ENCODE assay signal across 8 mouse cellular contexts in genomic region chr9:66294980-66295410, GRCm38 (mm10). TPM values are rescaled to one million over a fixed set of nuclear protein-coding genes. Genes with fewer than 3 reads are reported as not detected.
DNase-seq lines count a peak whose midpoint lies in the region; ATAC-seq and TF ChIP-seq lines count a peak whose summit lies in the region.

No protein-coding gene starts in this region.

- H3K9ac ChIP-seq in intestine, embryonic 14.5 days (ENCODE audit: low read length): no peak overlapping the region
- H3K9ac ChIP-seq in intestine, postnatal 0 days (ENCODE audit: low read depth, low read length): no peak overlapping the region
- H3K9ac ChIP-seq in midbrain, embryonic 12.5 days (replicated peaks): no peak overlapping the region

- peaks cover 5% of the 10 kb centered on the region; the same call in 1 of the 2 replicates for H3K4me1 ChIP-seq in intestine, embryonic 14.5 days (replicated peaks; ENCODE audit: control insufficient read depth, insufficient read depth, low read length)
- no peaks in the 10 kb centered on the region for H3K4me1 ChIP-seq in intestine, postnatal 0 days (replicated peaks; ENCODE audit: control insufficient read depth, insufficient read depth, low read length)
- H3K4me1 ChIP-seq in midbrain, embryonic 12.5 days: peaks cover 9% of the 10 kb centered on the region

- ATAC-seq in intestine, embryonic 14.5 days (replicated peaks; ENCODE audit: low FRiP score, low TSS enrichment, low read depth): 0 out of 2 replicates have a peak, but pooled peaks have one; percentile 32
- no peak for ATAC-seq in intestine, postnatal 0 days
- peak; percentile 49; the same call in 1 of the 2 replicates for ATAC-seq in midbrain, embryonic 12.5 days (ENCODE audit: low FRiP score, low read depth)

- H3K4me2 ChIP-seq in intestine, embryonic 14.5 days (ENCODE audit: low read length): no peak overlapping the region
- no peak overlapping the region for H3K4me2 ChIP-seq in intestine, postnatal 0 days (replicated peaks; ENCODE audit: low read depth)
- peak overlapping the region; percentile 15; the same call in 1 of the 2 replicates for H3K4me2 ChIP-seq in midbrain, embryonic 12.5 days (replicated peaks)

- DNase-seq in intestine, embryonic 14.5 days (ENCODE audit: low spot score): no peak
- DNase-seq in c-Kit-positive CD71-negative TER-119-negative erythroid progenitor cells, embryonic 14.5 days (ENCODE audit: low read depth): peak; percentile 58
- peak; percentile 17 for DNase-seq in heart, postnatal 25 days (ENCODE audit: low spot score)
- no peak for DNase-seq in cerebellum, postnatal 4 days (ENCODE audit: low spot score in 2 of 2)
- no peak for DNase-seq in right cerebral cortex, adult 2 months (ENCODE audit: low spot score in 2 of 2)
- no peak for DNase-seq in kidney, postnatal 25 days

- TF ChIP-seq CTCF in intestine, postnatal 0 days (IDR thresholded peaks at IDR 0.05; ENCODE audit: low read depth): no peak

- intact Hi-C loops in heart, postnatal 25 days (cut with DNase I): no loop called here

- WGBS in intestine, embryonic 14.5 days: 2% methylated on average over 3 of the region's 3 CpGs
- 16% methylated on average over 3 of the region's 3 CpGs for WGBS in intestine, postnatal 0 days
- WGBS in midbrain, embryonic 12.5 days: 2% methylated on average over 3 of the region's 3 CpGs

- no peak overlapping the region for H3K4me3 ChIP-seq in intestine, embryonic 14.5 days (ENCODE audit: low read depth, low read length)
- no peak overlapping the region for H3K4me3 ChIP-seq in intestine, postnatal 0 days (ENCODE audit: low read depth, low read length)
- no peak overlapping the region for H3K4me3 ChIP-seq in midbrain, embryonic 12.5 days

- no peaks in the 10 kb centered on the region for H3K36me3 ChIP-seq in intestine, embryonic 14.5 days (ENCODE audit: control insufficient read depth, insufficient read depth, low read length)
- H3K36me3 ChIP-seq in intestine, postnatal 0 days (ENCODE audit: control insufficient read depth, insufficient read depth): no peaks in the 10 kb centered on the region
- H3K36me3 ChIP-seq in midbrain, embryonic 12.5 days: no peaks in the 10 kb centered on the region

- H3K27ac ChIP-seq in intestine, embryonic 14.5 days (ENCODE audit: low read depth): no peak overlapping the region
- no peak overlapping the region for H3K27ac ChIP-seq in intestine, postnatal 0 days (ENCODE audit: low read depth, low read length)
- H3K27ac ChIP-seq in midbrain, embryonic 12.5 days (replicated peaks): peak overlapping the region; percentile 58; the same call in 1 of the 2 replicates

- no peaks in the 10 kb centered on the region for H3K9me3 ChIP-seq in intestine, embryonic 14.5 days (ENCODE audit: control insufficient read depth, low read length)
- no peaks in the 10 kb centered on the region for H3K9me3 ChIP-seq in intestine, postnatal 0 days (ENCODE audit: control insufficient read depth)
- H3K9me3 ChIP-seq in midbrain, embryonic 12.5 days: no peaks in the 10 kb centered on the region

- no peaks in the 10 kb centered on the region for H3K27me3 ChIP-seq in intestine, embryonic 14.5 days (replicated peaks; ENCODE audit: control insufficient read depth, insufficient read depth, low read length)
- no peaks in the 10 kb centered on the region for H3K27me3 ChIP-seq in intestine, postnatal 0 days (replicated peaks; ENCODE audit: control insufficient read depth, insufficient read depth, low read length)
- no peaks in the 10 kb centered on the region for H3K27me3 ChIP-seq in midbrain, embryonic 12.5 days

RNA-seq across cellular contexts. Expression of gene Herc1, which starts 55.3 kb away (rescaled TPM):
- polyA plus RNA-seq in intestine, embryonic 14.5 days (2014; fragmentation: Nextera tagmentation; extraction: Ambion mirVana): 25.1 and 26.5 TPM in 2 replicates
- polyA plus RNA-seq in intestine, postnatal 0 days (2015; fragmentation: Nextera tagmentation; extraction: Ambion mirVana): 7.2 and 10.2 TPM in 2 replicates
- 10 to 100 TPM; 33.9 to 38.5 TPM for total RNA-seq in heart, postnatal 25 days (2021)
- polyA plus RNA-seq in midbrain, embryonic 12.5 days (2016; fragmentation: Nextera tagmentation; extraction: Ambion mirVana): 49.4 and 53.9 TPM in 2 replicates

Comparison
In these comparisons a context has a peak if more than half of its experiments do, and no peak if none do; other contexts are left out.
1. DNase-seq: peak in c-Kit-positive CD71-negative TER-119-negative erythroid progenitor cells, embryonic 14.5 days (single experiment) and heart, postnatal 25 days (single experiment); none in intestine, embryonic 14.5 days (single experiment), cerebellum, postnatal 4 days (0 of 2), right cerebral cortex, adult 2 months (0 of 2) and kidney, postnatal 25 days (0 of 2).